Mouse (Mus musculus) kidney, embryonic 16.5 days (tissue): Measurements from ENCODE around the gene Nup188. TPM values are rescaled to one million over a fixed set of nuclear protein-coding genes. Genes with fewer than 3 reads are reported as not detected.
A peak's percentile ranks its signal among the peaks of the same experiment; 100 is the strongest.

Experiments
- ATAC-seq: fragments of 200-750 bp; cut with Nextera tagmentation; 2 replicates; pipeline ENCODE4 v1.8.0; 2017; ENCODE audit warnings: moderate TSS enrichment; ENCODE audit not compliant: low FRiP score, low TSS enrichment
- H3K27ac ChIP-seq: fragments of 300-500 bp; sonication (generic); 2 replicates; pipeline ENCODE4 v1.5.1; 2014; ENCODE audit warnings: low read length
- H3K27me3 ChIP-seq: fragments of 300-500 bp; sonication (generic); 2 replicates; pipeline ENCODE4 v1.6.1; 2014; ENCODE audit warnings: low read length, control low read depth, mixed read lengths; ENCODE audit not compliant: insufficient read depth
- H3K36me3 ChIP-seq: fragments of 300-500 bp; sonication (generic); 2 replicates; pipeline ENCODE4 v1.6.1; 2014; ENCODE audit warnings: low read length, control low read depth, mixed read lengths; ENCODE audit not compliant: insufficient read depth
- H3K4me1 ChIP-seq: fragments of 300-500 bp; sonication (generic); 2 replicates; pipeline ENCODE4 v1.6.1; 2014; ENCODE audit warnings: low read length, control low read depth, mixed read lengths; ENCODE audit not compliant: insufficient read depth
- H3K4me2 ChIP-seq: fragments of 300-500 bp; sonication (generic); replicated peaks from 2 replicates; pipeline ENCODE4 v1.6.1; 2014; ENCODE audit warnings: low read depth, low read length
- H3K4me3 ChIP-seq: fragments of 300-500 bp; sonication (generic); 2 replicates; pipeline ENCODE4 v1.5.1; 2014; ENCODE audit warnings: mild to moderate bottlenecking, low read length
- H3K9ac ChIP-seq: fragments of 300-500 bp; sonication (generic); replicated peaks from 2 replicates; pipeline ENCODE4 v1.6.1; 2014; ENCODE audit warnings: low read length
- H3K9me3 ChIP-seq: fragments of 300-500 bp; sonication (generic); 2 replicates; pipeline ENCODE4 v1.6.1; 2016; ENCODE audit warnings: low read length, control low read depth
- WGBS: fragments of 180-500 bp; shearing (Covaris S2); extraction: QIAGEN DNeasy Blood & Tissue Kit; methylation state at CpG from one replicate; pipeline ENCODE4 v1.1.7; 2014; 5-methylcytosine and 5-hydroxymethylcytosine counted together
- polyA plus RNA-seq: library from polyadenylated mRNA; unstranded; fragments of >200 nt; fragmentation: Nextera tagmentation; extraction: Ambion mirVana; gene quantifications from 2 replicates; pipeline ENCODE4 v1.2.1, GENCODE M21; 2015

The Nup188 gene
- polyA plus RNA-seq, 1 experiment from 2014 or later = 37.6 TPM

DNA sequence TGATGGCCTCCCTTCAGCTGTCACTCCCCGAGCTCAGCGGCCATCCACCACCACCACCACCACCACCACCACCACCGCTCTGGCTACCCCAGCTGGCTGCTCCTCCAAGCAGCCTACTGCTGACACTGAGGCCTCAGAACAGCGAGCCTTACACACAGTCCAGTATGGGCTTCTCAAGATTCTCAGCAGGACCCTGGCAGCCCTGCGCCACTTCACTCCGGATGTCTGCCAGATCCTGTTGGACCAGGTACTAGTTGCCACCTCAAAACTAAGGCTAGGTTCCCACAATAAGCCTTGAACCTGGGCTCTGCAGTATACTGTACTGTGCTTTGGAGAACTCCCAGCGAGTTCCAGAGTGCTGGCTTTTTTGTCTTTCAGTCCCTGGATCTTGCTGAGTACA is 56.3 kb downstream of the Nup188 start:
- no peaks in the 10 kb centered on the region for H3K9me3 ChIP-seq
- H3K4me1 ChIP-seq = no peaks in the 10 kb centered on the region
- no peaks in the 10 kb centered on the region for H3K27me3 ChIP-seq
- 89% methylated on average over 7 of the region's 7 CpGs for WGBS
- peaks cover 81% of the 10 kb centered on the region for H3K36me3 ChIP-seq
- no peak overlapping the region for H3K4me3 ChIP-seq
- no peak overlapping the region for H3K27ac ChIP-seq
- H3K9ac ChIP-seq = no peak overlapping the region
- ATAC-seq = no peak
- no peak overlapping the region for H3K4me2 ChIP-seq

GRCm38 (mm10) chr2:30343601-30344137 is 57.5 kb downstream of the Nup188 start:
- Histone ChIP-seq H3K27ac (no peak overlapping the region), H3K4me1 (no peaks in the 10 kb centered on the region), H3K36me3 (peaks cover 77% of the 10 kb centered on the region), H3K9ac (no peak overlapping the region), H3K9me3 (no peaks in the 10 kb centered on the region), H3K4me3 (no peak overlapping the region), H3K27me3 (no peaks in the 10 kb centered on the region), H3K4me2 (no peak overlapping the region)
- 66% methylated on average over 14 of the region's 14 CpGs for WGBS
- no peak for ATAC-seq

GRCm38 (mm10) chr2:30345971-30346676 is 59.9 kb downstream of the Nup188 start:
- Histone ChIP-seq H3K4me3 (no peak overlapping the region), H3K27ac (no peak overlapping the region), H3K36me3 (peaks cover 74% of the 10 kb centered on the region), H3K9ac (no peak overlapping the region), H3K4me2 (no peak overlapping the region), H3K4me1 (no peaks in the 10 kb centered on the region), H3K9me3 (no peaks in the 10 kb centered on the region), H3K27me3 (no peaks in the 10 kb centered on the region)
- 91% methylated on average over 7 of the region's 7 CpGs for WGBS
- ATAC-seq = no peak

GRCm38 (mm10) chr2:30349196-30349595 is 63.0 kb downstream of the Nup188 start:
- Histone ChIP-seq H3K36me3 (peaks cover 53% of the 10 kb centered on the region), H3K9me3 (no peaks in the 10 kb centered on the region), H3K27me3 (no peaks in the 10 kb centered on the region), H3K27ac (no peak overlapping the region), H3K9ac (no peak overlapping the region), H3K4me1 (no peaks in the 10 kb centered on the region), H3K4me3 (no peak overlapping the region), H3K4me2 (no peak overlapping the region)
- ATAC-seq = no peak
- 84% methylated on average over 6 of the region's 6 CpGs for WGBS

DNA sequence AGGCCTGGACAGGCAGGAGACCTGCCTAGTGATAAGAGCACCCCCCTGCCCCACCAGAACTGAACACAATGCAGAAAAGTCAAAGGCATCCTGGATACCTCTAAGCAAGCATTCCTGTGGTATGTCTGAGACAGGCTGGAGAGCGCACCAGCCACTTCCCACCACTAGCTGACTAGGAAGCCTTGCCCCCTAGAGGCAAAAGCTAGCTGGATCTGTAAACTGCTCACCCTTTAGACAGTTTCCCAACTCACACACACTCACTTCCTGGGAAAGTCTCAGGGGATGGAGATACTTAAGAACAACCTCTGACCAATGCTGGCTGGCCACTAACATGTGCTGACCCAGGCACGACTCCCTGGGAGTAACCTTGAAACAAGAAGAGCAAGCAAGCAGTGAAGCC is 65.0 kb downstream of the Nup188 start:
- WGBS = 65% methylated on average over 2 of the region's 2 CpGs
- no peak overlapping the region for H3K4me2 ChIP-seq
- peaks cover 39% of the 10 kb centered on the region for H3K36me3 ChIP-seq
- no peak overlapping the region for H3K4me3 ChIP-seq
- H3K27me3 ChIP-seq = no peaks in the 10 kb centered on the region
- H3K9me3 ChIP-seq = no peaks in the 10 kb centered on the region
- no peak overlapping the region for H3K9ac ChIP-seq
- no peak for ATAC-seq
- no peak overlapping the region for H3K27ac ChIP-seq
- no peaks in the 10 kb centered on the region for H3K4me1 ChIP-seq

- ATAC-seq = no peak
- WGBS = 59% methylated on average over 4 of the region's 4 CpGs
- Histone ChIP-seq H3K4me1 (peaks cover 19% of the 10 kb centered on the region), H3K36me3 (peaks cover 15% of the 10 kb centered on the region; the same call in 1 of the 2 replicates), H3K9ac (no peak overlapping the region), H3K27ac (no peak overlapping the region), H3K27me3 (no peaks in the 10 kb centered on the region), H3K4me3 (no peak overlapping the region), H3K9me3 (no peaks in the 10 kb centered on the region), H3K4me2 (no peak overlapping the region)
Measured at GRCm38 (mm10) chr2:30355861-30356260, 69.7 kb downstream of the Nup188 start.

DNA sequence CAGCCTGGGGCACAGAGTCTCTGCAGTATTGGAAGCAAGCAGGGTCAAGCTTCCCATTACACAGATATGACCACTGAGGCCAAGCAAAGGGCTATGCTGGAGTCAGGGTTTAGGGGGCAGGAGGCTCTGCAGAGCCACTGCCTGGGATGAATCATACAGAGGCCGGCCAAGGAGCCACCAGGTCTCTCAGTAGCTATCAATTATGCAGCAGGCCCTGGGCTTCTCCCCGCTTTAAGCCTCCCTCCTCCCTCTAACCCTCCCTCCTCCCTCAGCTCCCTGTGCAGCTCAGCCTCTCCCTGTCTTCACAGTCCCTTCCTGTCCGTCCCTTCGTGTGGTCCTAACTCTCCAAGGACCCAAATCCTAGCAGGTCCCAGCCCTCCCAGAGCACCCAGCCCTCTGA is 70.1 kb downstream of the Nup188 start:
- no peak for ATAC-seq
- Histone ChIP-seq H3K4me2 (no peak overlapping the region), H3K4me3 (no peak overlapping the region), H3K27ac (no peak overlapping the region), H3K9ac (no peak overlapping the region), H3K36me3 (peaks cover 11% of the 10 kb centered on the region; the same call in 1 of the 2 replicates), H3K4me1 (peaks cover 19% of the 10 kb centered on the region), H3K27me3 (no peaks in the 10 kb centered on the region), H3K9me3 (no peaks in the 10 kb centered on the region)
- WGBS = 49% methylated on average over 2 of the region's 4 CpGs

- no peak overlapping the region for H3K4me3 ChIP-seq
- peaks cover 10% of the 10 kb centered on the region; the same call in 1 of the 2 replicates for H3K36me3 ChIP-seq
- 67% methylated on average over 9 of the region's 9 CpGs for WGBS
- H3K4me2 ChIP-seq = no peak overlapping the region
- 0 out of 2 replicates have a peak overlapping the region, but pooled peaks have one; percentile 57 for H3K27ac ChIP-seq
- peak overlapping the region; percentile 71; the same call in 1 of the 2 replicates for H3K9ac ChIP-seq
- H3K9me3 ChIP-seq = no peaks in the 10 kb centered on the region
- H3K4me1 ChIP-seq = peaks cover 19% of the 10 kb centered on the region
- H3K27me3 ChIP-seq = no peaks in the 10 kb centered on the region
- no peak for ATAC-seq
Measured at GRCm38 (mm10) chr2:30356906-30357305, 70.7 kb downstream of the Nup188 start.

GRCm38 (mm10) chr2:30357552-30358510 is 71.6 kb downstream of the Nup188 start:
- H3K27me3 ChIP-seq = no peaks in the 10 kb centered on the region
- 0 out of 2 replicates have a peak, but pooled peaks have one; percentile 7 for ATAC-seq
- peaks cover 19% of the 10 kb centered on the region for H3K4me1 ChIP-seq
- 38% methylated on average over 8 of the region's 8 CpGs for WGBS
- peaks cover 10% of the 10 kb centered on the region; the same call in 1 of the 2 replicates for H3K36me3 ChIP-seq
- H3K27ac ChIP-seq = peak overlapping the region; percentile 57
- peak overlapping the region; percentile 88 for H3K4me2 ChIP-seq
- H3K9me3 ChIP-seq = no peaks in the 10 kb centered on the region
- peak overlapping the region; percentile 62 for H3K4me3 ChIP-seq
- peak overlapping the region; percentile 71 for H3K9ac ChIP-seq
